Mouse (Mus musculus): ENCODE measurements at regions not wholly inside any gene's neighbourhood (a gene's known extent, or its start where the extent isn't known, plus 50 kb on each side); places are given as distances from the start of the nearest gene placed in this dataset.

DNA sequence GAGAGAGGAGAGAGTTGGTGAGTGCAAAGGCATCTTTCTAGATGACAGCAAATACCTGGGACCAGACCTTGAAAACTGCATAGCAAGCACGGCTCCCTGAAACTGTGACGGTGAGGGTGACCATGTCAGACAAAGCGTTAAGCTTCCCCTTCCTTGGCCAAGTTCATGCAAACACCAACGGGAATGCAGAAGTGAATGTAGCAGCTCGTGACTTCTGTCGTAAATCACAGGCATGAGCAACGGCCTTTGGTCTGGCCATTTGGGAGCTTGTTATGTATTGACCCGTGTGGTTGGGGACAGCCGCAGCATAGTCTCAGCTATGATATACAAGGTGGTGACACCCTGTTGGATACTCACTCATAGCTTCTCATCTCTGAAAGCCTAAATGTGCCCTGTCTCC lies 156.4 kb downstream of the Utp18 start:
- Histone ChIP-seq H3K9ac (ENCODE audit: low read length) (no peak overlapping the region), H3K27me3 (replicated peaks; ENCODE audit: control insufficient read depth, insufficient read depth, low read length) (no peaks in the 10 kb centered on the region), H3K9me3 (ENCODE audit: control insufficient read depth, low read length) (no peaks in the 10 kb centered on the region), H3K4me2 (ENCODE audit: low read length) (no peak overlapping the region), H3K4me3 (ENCODE audit: low read depth, low read length) (no peak overlapping the region), H3K27ac (ENCODE audit: low read depth) (no peak overlapping the region), H3K4me1 (replicated peaks; ENCODE audit: control insufficient read depth, insufficient read depth, low read length) (no peaks in the 10 kb centered on the region), H3K36me3 (ENCODE audit: control insufficient read depth, insufficient read depth, low read length) (no peaks in the 10 kb centered on the region)
- ATAC-seq (replicated peaks; ENCODE audit: low FRiP score, low TSS enrichment, low read depth) (no peak), DNase-seq (ENCODE audit: low spot score) (no peak)
- 63% methylated on average over 9 of the region's 9 CpGs for WGBS

DNA sequence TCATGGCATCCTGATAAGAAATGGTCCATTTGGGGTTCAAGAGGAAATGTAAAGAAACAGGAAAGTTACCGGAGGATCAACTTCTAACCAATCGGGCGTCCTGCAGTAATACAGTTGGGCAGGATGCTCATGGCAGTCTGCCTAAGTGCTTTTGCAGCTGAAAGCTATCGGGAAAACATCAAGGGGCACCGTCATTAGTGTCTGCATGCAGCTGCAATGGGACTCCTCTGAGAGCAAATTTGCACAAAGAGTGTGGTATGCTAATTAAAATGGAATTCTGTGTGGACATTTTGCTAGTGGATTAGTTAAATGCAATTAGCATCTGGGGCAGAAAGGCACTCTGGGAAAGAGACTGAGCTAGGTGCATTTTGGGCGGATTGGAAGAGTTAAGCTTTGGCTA lies 160.3 kb downstream of the Utp18 start:
- no peaks in the 10 kb centered on the region for H3K9me3 ChIP-seq (ENCODE audit: control insufficient read depth, low read length)
- ATAC-seq (replicated peaks; ENCODE audit: low FRiP score, low TSS enrichment, low read depth) (no peak), DNase-seq (ENCODE audit: low spot score) (no peak)
- no peak overlapping the region for H3K4me3 ChIP-seq (ENCODE audit: low read depth, low read length)
- H3K36me3 ChIP-seq (ENCODE audit: control insufficient read depth, insufficient read depth, low read length): no peaks in the 10 kb centered on the region
- H3K27me3 ChIP-seq (replicated peaks; ENCODE audit: control insufficient read depth, insufficient read depth, low read length): no peaks in the 10 kb centered on the region
- no peak overlapping the region for H3K9ac ChIP-seq (ENCODE audit: low read length)
- WGBS: 80% methylated on average over 6 of the region's 6 CpGs
- H3K4me1 ChIP-seq (replicated peaks; ENCODE audit: control insufficient read depth, insufficient read depth, low read length): no peaks in the 10 kb centered on the region
- no peak overlapping the region for H3K27ac ChIP-seq (ENCODE audit: low read depth)
- H3K4me2 ChIP-seq (ENCODE audit: low read length): no peak overlapping the region

DNA sequence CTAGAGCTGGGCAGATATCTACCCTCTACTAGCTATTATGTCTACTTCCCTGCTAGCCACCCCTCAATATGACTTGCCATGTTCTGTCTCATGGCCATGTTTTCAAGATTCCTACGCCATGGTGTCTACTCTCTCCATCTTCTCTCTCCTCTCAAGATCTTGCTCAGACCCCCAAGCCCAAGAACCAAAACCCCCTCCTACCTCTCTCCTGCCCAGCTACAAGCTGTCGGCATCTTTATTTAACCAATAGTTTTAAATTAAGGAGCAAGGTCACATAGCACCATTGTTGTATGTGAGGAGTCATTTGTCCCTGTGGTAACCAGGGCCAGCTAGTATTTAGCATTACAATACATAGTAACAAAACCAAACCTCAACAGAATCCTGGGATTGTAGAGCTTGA lies 166.4 kb downstream of the Utp18 start:
- Histone ChIP-seq H3K27ac (ENCODE audit: low read depth) (no peak overlapping the region), H3K9ac (ENCODE audit: low read length) (no peak overlapping the region), H3K4me2 (ENCODE audit: low read length) (no peak overlapping the region), H3K4me1 (replicated peaks; ENCODE audit: control insufficient read depth, insufficient read depth, low read length) (no peaks in the 10 kb centered on the region), H3K4me3 (ENCODE audit: low read depth, low read length) (no peak overlapping the region), H3K36me3 (ENCODE audit: control insufficient read depth, insufficient read depth, low read length) (no peaks in the 10 kb centered on the region), H3K27me3 (replicated peaks; ENCODE audit: control insufficient read depth, insufficient read depth, low read length) (no peaks in the 10 kb centered on the region), H3K9me3 (ENCODE audit: control insufficient read depth, low read length) (no peaks in the 10 kb centered on the region)
- no peak for DNase-seq (ENCODE audit: low spot score)
- 86% methylated on average over 2 of the region's 2 CpGs for whole genome bisulfite sequencing
- no peak for ATAC-seq (replicated peaks; ENCODE audit: low FRiP score, low TSS enrichment, low read depth)

DNA sequence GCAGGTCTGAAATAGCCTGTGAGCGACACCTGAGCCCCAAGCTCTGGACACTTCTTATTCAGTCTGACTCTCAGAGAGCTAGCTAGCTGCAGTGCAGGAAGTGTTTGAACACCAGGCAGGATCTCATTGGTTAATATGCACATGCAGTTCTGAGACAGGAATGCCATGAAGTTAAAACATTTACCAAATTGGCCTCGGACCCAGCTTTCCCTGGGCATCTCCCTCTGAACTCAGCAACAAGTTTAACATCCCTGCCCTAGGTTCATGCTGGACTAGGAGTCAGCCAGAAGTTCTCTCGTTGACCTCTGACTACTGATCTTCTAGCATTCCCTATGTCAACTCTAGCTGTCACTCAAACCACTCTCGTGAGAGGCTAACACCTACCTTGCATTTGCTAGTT lies 175.9 kb downstream of the Utp18 start:
- Histone ChIP-seq H3K27me3 (replicated peaks; ENCODE audit: control insufficient read depth, insufficient read depth, low read length) (no peaks in the 10 kb centered on the region), H3K9ac (ENCODE audit: low read length) (no peak overlapping the region), H3K4me1 (replicated peaks; ENCODE audit: control insufficient read depth, insufficient read depth, low read length) (no peaks in the 10 kb centered on the region), H3K9me3 (ENCODE audit: control insufficient read depth, low read length) (no peaks in the 10 kb centered on the region), H3K4me3 (ENCODE audit: low read depth, low read length) (no peak overlapping the region), H3K36me3 (ENCODE audit: control insufficient read depth, insufficient read depth, low read length) (no peaks in the 10 kb centered on the region), H3K27ac (ENCODE audit: low read depth) (no peak overlapping the region), H3K4me2 (ENCODE audit: low read length) (no peak overlapping the region)
- ATAC-seq (replicated peaks; ENCODE audit: low FRiP score, low TSS enrichment, low read depth): no peak
- DNase-seq (ENCODE audit: low spot score): no peak
- 67% methylated on average over 4 of the region's 4 CpGs for WGBS

DNA sequence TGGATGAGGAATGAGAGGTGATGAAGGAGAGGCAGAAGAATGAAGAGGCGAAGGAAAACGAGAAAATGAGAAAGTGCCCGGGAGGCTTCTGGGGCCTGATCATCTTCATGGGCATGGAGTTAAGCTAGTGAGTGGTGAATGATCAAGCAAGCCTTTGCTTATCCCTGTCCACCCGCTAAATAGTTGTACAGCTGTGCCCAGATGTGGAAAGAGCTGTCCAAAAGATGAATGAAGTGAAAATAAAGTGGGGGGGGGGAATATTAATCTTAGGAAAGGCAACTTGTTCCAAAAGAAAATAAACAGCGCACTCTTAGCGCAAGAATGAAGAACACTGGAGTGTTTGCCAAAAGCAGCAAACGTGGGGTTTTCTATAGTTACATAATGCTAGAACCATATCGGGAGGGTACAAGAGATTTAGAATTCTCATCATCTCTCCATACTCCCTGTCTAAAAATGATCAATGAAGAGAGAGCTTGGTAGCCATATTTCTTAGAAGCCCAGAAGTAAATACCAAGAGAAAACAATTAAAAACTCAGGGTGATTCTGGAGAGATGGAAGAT lies 188.5 kb downstream of the Utp18 start:
- H3K9ac ChIP-seq (ENCODE audit: low read length): no peak overlapping the region
- no peaks in the 10 kb centered on the region for H3K4me1 ChIP-seq (replicated peaks; ENCODE audit: control insufficient read depth, insufficient read depth, low read length)
- no peak overlapping the region for H3K4me3 ChIP-seq (ENCODE audit: low read depth, low read length)
- WGBS: 77% methylated on average over 8 of the region's 8 CpGs
- no peak overlapping the region for H3K4me2 ChIP-seq (ENCODE audit: low read length)
- ATAC-seq (replicated peaks; ENCODE audit: low FRiP score, low TSS enrichment, low read depth) (no peak), DNase-seq (ENCODE audit: low spot score) (no peak)
- H3K36me3 ChIP-seq (ENCODE audit: control insufficient read depth, insufficient read depth, low read length): no peaks in the 10 kb centered on the region
- H3K9me3 ChIP-seq (ENCODE audit: control insufficient read depth, low read length): no peaks in the 10 kb centered on the region
- H3K27me3 ChIP-seq (replicated peaks; ENCODE audit: control insufficient read depth, insufficient read depth, low read length): no peaks in the 10 kb centered on the region
- H3K27ac ChIP-seq (ENCODE audit: low read depth): no peak overlapping the region

DNA sequence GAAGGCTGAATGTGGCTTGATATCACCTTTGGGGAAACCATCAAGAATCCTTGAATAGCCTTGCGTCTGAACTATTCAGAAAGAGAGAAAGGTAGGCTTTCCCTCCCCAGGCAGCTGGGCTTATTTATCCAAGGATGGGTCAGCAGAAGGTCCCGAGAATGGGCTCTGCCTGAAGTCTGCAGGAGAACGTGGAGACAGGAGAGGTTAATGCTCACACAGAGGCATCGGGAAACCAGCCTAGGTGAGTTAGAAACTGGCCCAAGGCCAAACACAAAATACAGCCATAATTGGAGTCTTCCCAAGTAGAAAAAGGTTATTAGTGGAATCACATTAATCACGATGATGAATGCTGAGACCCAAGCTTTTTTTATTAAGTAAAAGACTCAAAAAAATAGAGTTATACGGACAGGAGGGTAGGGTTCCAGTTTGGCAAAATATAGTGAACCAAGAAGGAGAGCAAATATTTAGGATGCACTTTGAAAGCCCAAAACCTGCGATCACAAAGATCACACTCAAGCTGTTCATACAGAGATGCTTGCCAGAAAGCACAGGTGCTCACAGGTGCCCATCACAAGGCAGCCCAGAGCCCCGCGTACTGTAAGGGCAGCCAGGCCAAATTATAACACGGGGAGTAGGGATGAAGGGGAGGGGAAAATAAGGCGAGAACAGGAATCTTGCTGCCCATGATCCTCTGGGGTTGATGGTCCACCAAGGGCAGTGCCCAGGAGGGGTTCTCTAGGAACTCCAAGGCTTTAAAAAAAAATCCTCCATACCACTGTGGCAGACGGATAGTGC lies 189.3 kb downstream of the Utp18 start:
- no peaks in the 10 kb centered on the region for H3K4me1 ChIP-seq (replicated peaks; ENCODE audit: control insufficient read depth, insufficient read depth, low read length)
- WGBS: 74% methylated on average over 12 of the region's 12 CpGs
- H3K4me3 ChIP-seq (ENCODE audit: low read depth, low read length): no peak overlapping the region

DNA sequence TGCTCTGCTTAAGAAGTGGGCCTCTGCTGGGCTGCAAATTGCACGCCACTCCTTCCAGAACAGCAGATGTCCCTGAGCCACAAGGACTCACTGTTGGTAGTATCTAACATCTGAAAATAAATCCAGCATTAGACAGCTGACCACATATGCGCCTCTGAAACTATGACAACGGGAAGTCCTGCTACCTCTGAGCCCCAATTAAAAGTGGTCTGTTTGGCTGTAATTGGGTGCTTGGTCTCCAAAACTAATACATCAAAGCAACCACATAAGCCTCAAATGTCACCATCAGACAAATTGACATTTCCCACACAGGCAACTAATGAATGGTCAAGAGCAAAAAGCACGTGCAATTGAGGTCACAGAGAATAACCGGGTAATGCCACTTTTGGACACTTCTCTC lies 201.9 kb downstream of the Utp18 start:
- DNase-seq (ENCODE audit: low spot score) (no peak), ATAC-seq (replicated peaks; ENCODE audit: low FRiP score, low TSS enrichment, low read depth) (no peak)
- H3K36me3 ChIP-seq (ENCODE audit: control insufficient read depth, insufficient read depth, low read length): no peaks in the 10 kb centered on the region
- no peaks in the 10 kb centered on the region for H3K9me3 ChIP-seq (ENCODE audit: control insufficient read depth, low read length)
- WGBS: 72% methylated on average over 5 of the region's 5 CpGs
- no peaks in the 10 kb centered on the region for H3K4me1 ChIP-seq (replicated peaks; ENCODE audit: control insufficient read depth, insufficient read depth, low read length)
- H3K4me2 ChIP-seq (ENCODE audit: low read length): no peak overlapping the region
- H3K4me3 ChIP-seq (ENCODE audit: low read depth, low read length): no peak overlapping the region
- H3K9ac ChIP-seq (ENCODE audit: low read length): no peak overlapping the region
- H3K27me3 ChIP-seq (replicated peaks; ENCODE audit: control insufficient read depth, insufficient read depth, low read length): no peaks in the 10 kb centered on the region
- no peak overlapping the region for H3K27ac ChIP-seq (ENCODE audit: low read depth)

More for the DNA sequence above, 189.3 kb downstream of the Utp18 start:
- no peaks in the 10 kb centered on the region for H3K36me3 ChIP-seq (ENCODE audit: control insufficient read depth, insufficient read depth, low read length)
- H3K27ac ChIP-seq (ENCODE audit: low read depth): no peak overlapping the region
- H3K9me3 ChIP-seq (ENCODE audit: control insufficient read depth, low read length): no peaks in the 10 kb centered on the region
- DNase-seq (ENCODE audit: low spot score) (no peak), ATAC-seq (replicated peaks; ENCODE audit: low FRiP score, low TSS enrichment, low read depth) (no peak)
- H3K9ac ChIP-seq (ENCODE audit: low read length): no peak overlapping the region
- no peak overlapping the region for H3K4me2 ChIP-seq (ENCODE audit: low read length)
- no peaks in the 10 kb centered on the region for H3K27me3 ChIP-seq (replicated peaks; ENCODE audit: control insufficient read depth, insufficient read depth, low read length)

DNA sequence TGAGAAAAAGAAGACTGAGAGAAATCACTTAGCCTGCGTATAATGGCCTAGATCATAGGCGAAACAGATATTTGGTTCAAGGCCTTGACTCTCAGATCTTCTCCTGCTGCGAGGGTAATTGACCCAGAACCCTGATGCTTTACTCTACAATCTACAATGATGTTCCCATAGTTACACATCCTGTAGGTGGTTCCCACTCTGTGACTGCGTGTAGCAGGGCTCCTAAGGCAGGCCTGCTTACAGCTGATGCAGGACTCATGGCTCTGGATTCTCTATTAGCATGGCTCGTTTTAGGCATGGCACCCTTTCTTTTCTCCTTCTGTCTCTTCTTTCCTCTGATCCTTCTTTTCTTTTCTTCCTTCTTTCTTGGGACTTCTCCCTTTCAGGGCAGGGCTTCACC lies 209.3 kb downstream of the Utp18 start:
- DNase-seq (ENCODE audit: low spot score) (no peak), ATAC-seq (replicated peaks; ENCODE audit: low FRiP score, low TSS enrichment, low read depth) (no peak)
- Histone ChIP-seq H3K27ac (ENCODE audit: low read depth) (no peak overlapping the region), H3K4me3 (ENCODE audit: low read depth, low read length) (no peak overlapping the region), H3K36me3 (ENCODE audit: control insufficient read depth, insufficient read depth, low read length) (no peaks in the 10 kb centered on the region), H3K9me3 (ENCODE audit: control insufficient read depth, low read length) (no peaks in the 10 kb centered on the region), H3K27me3 (replicated peaks; ENCODE audit: control insufficient read depth, insufficient read depth, low read length) (no peaks in the 10 kb centered on the region), H3K4me2 (ENCODE audit: low read length) (no peak overlapping the region), H3K4me1 (replicated peaks; ENCODE audit: control insufficient read depth, insufficient read depth, low read length) (no peaks in the 10 kb centered on the region), H3K9ac (ENCODE audit: low read length) (no peak overlapping the region)
- 84% methylated on average over 5 of the region's 5 CpGs for WGBS

DNA sequence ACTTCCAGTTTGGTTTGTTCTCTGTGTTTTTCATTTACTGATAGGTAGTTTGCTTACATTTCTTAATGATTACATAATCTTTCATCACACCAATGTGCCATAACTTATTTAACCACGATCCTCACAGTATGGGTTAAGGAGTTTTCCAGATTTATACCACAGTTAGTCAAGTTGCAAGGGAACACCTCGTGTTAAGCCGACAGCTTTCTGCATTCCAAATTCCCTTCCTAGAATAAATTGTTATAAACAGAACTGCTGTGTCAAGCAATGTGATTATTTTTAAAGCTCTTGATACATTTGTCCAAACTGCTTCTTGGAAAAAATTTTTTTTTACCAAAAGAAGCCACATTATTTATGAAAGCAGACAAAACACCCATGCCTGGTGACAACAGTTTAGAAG lies 213.5 kb downstream of the Utp18 start:
- Histone ChIP-seq H3K4me3 (ENCODE audit: low read depth, low read length) (no peak overlapping the region), H3K27me3 (replicated peaks; ENCODE audit: control insufficient read depth, insufficient read depth, low read length) (no peaks in the 10 kb centered on the region), H3K36me3 (ENCODE audit: control insufficient read depth, insufficient read depth, low read length) (no peaks in the 10 kb centered on the region), H3K9ac (ENCODE audit: low read length) (no peak overlapping the region), H3K4me1 (replicated peaks; ENCODE audit: control insufficient read depth, insufficient read depth, low read length) (no peaks in the 10 kb centered on the region), H3K27ac (ENCODE audit: low read depth) (no peak overlapping the region), H3K4me2 (ENCODE audit: low read length) (no peak overlapping the region), H3K9me3 (ENCODE audit: control insufficient read depth, low read length) (no peaks in the 10 kb centered on the region)
- no peak for ATAC-seq (replicated peaks; ENCODE audit: low FRiP score, low TSS enrichment, low read depth)
- 47% methylated on average over 3 of the region's 3 CpGs for WGBS
- no peak for DNase-seq (ENCODE audit: low spot score)
